Mouse (Mus musculus) heart, embryonic 11.5 days (tissue): ENCODE data around the gene Zfp385b. TPM values are rescaled to one million over a fixed set of nuclear protein-coding genes. Genes with fewer than 3 reads are reported as not detected.

Experiments
- ATAC-seq: fragments of 200-750 bp; cut with Nextera tagmentation; replicated peaks from 2 replicates; pipeline ENCODE4 v1.8.0; 2017; ENCODE audit warnings: moderate library complexity; ENCODE audit not compliant: insufficient number of reproducible peaks, low FRiP score, low TSS enrichment
- H3K27ac ChIP-seq: fragments of 300-500 bp; sonication (generic); 2 replicates; pipeline ENCODE4 v1.5.1; 2014; ENCODE audit warnings: mild to moderate bottlenecking, low read depth, low read length
- H3K27me3 ChIP-seq: fragments of 300-500 bp; sonication (generic); 2 replicates; pipeline ENCODE4 v1.6.1; 2014; ENCODE audit warnings: mild to moderate bottlenecking, low read length, mixed read lengths; ENCODE audit not compliant: control insufficient read depth, insufficient read depth
- H3K36me3 ChIP-seq: fragments of 300-500 bp; sonication (generic); 2 replicates; pipeline ENCODE4 v1.6.1; 2014; ENCODE audit warnings: mild to moderate bottlenecking, low read length, moderate library complexity, mixed read lengths; ENCODE audit not compliant: control insufficient read depth, insufficient read depth
- H3K4me1 ChIP-seq: fragments of 300-500 bp; sonication (generic); 2 replicates; pipeline ENCODE4 v1.6.1; 2014; ENCODE audit warnings: low read length; ENCODE audit not compliant: control insufficient read depth, insufficient read depth
- H3K4me2 ChIP-seq: fragments of 300-500 bp; sonication (generic); 2 replicates; pipeline ENCODE4 v1.6.1; 2014; ENCODE audit warnings: mild to moderate bottlenecking, moderate library complexity
- H3K4me3 ChIP-seq: fragments of 300-500 bp; sonication (generic); 2 replicates; pipeline ENCODE4 v1.5.1; 2014; ENCODE audit warnings: low read depth, low read length
- H3K9ac ChIP-seq: fragments of 300-500 bp; sonication (generic); 2 replicates; pipeline ENCODE4 v1.6.1; 2014; ENCODE audit warnings: mild to moderate bottlenecking, low read depth, low read length, moderate library complexity
- H3K9me3 ChIP-seq: fragments of 300-500 bp; sonication (generic); replicated peaks from 2 replicates; pipeline ENCODE4 v1.6.1; 2016; ENCODE audit warnings: low read length; ENCODE audit not compliant: control insufficient read depth
- WGBS: fragments of 180-500 bp; shearing (Covaris S2); extraction: QIAGEN DNeasy Blood & Tissue Kit; methylation state at CpG from one replicate; pipeline ENCODE4 v1.1.7; 2014; ENCODE audit not compliant: insufficient replicate concordance; 5-methylcytosine and 5-hydroxymethylcytosine counted together
- polyA plus RNA-seq: library from polyadenylated mRNA; unstranded; fragments of >200 nt; fragmentation: Nextera tagmentation; extraction: Ambion mirVana; gene quantifications from 2 replicates; pipeline ENCODE4 v1.2.1, GENCODE M21; 2014

The Zfp385b gene
- polyA plus RNA-seq, 1 experiment from 2014 or later, result 3.8 TPM

GRCm38 (mm10) chr2:77495344-77495743, 324.1 kb downstream of the Zfp385b start:
- H3K4me1 ChIP-seq, result no peaks in the 10 kb centered on the region
- no peaks in the 10 kb centered on the region for H3K27me3 ChIP-seq
- H3K9me3 ChIP-seq, result 0 out of 2 replicates have a peak, but pooled peaks cover 4% of the 10 kb centered on the region
- no peak overlapping the region for H3K9ac ChIP-seq
- WGBS, result 83% methylated on average over 4 of the region's 4 CpGs
- H3K27ac ChIP-seq, result no peak overlapping the region
- no peak overlapping the region for H3K4me2 ChIP-seq
- ATAC-seq, result no peak
- H3K4me3 ChIP-seq, result no peak overlapping the region
- H3K36me3 ChIP-seq, result no peaks in the 10 kb centered on the region

DNA sequence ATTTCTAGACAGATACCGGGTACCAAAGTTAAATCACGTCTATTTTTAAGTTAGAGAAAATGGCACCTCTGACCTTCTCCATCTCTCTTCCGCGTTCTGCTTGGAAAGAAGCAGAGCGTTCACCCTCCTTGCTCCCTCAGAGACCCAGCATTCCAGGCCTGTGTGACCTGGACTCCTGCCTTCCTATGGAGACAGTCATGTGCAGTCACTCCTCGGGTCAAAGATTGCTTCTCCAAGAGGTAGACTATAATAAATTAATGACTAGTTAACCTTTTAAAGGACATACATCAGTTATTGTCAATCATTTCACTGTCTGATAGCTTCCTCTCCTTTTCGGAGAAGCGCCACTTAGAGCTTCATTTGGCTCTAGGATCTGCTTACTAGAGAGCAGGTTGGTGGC, 325.7 kb downstream of the Zfp385b start:
- Histone ChIP-seq H3K4me2 (no peak overlapping the region), H3K4me3 (no peak overlapping the region), H3K9ac (no peak overlapping the region), H3K36me3 (no peaks in the 10 kb centered on the region), H3K9me3 (0 out of 2 replicates have a peak, but pooled peaks cover 4% of the 10 kb centered on the region), H3K27ac (no peak overlapping the region), H3K4me1 (no peaks in the 10 kb centered on the region), H3K27me3 (no peaks in the 10 kb centered on the region)
- no peak for ATAC-seq
- 85% methylated on average over 8 of the region's 8 CpGs for WGBS

- Histone ChIP-seq H3K4me2 (no peak overlapping the region), H3K4me3 (no peak overlapping the region), H3K9me3 (no peaks in the 10 kb centered on the region), H3K27me3 (no peaks in the 10 kb centered on the region), H3K36me3 (no peaks in the 10 kb centered on the region), H3K9ac (no peak overlapping the region), H3K4me1 (no peaks in the 10 kb centered on the region), H3K27ac (no peak overlapping the region)
- no peak for ATAC-seq
- 82% methylated on average over 8 of the region's 8 CpGs for WGBS
These were observed 332.3 kb downstream of the Zfp385b start for GRCm38 (mm10) chr2:77487151-77487550.

DNA sequence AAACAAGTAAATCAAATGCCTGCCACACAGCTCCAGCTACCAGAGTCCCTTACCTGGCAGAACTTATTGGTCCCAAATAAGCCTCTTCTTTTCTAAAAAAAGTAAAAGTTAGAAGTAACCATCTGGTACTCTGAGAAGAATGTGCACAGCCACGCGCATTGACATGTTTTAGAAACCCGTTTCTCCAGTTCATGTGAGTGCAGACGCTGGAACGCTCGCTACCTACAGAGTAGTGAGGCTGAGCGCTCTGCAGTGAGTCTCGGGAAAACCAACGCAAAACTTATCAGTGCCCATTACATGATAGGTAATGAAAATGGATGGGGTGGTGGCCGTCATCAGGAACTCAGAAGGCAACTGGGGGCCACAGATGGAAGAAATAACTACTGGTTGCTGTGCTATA, 338.2 kb downstream of the Zfp385b start:
- Histone ChIP-seq H3K9me3 (no peaks in the 10 kb centered on the region), H3K27me3 (no peaks in the 10 kb centered on the region), H3K36me3 (no peaks in the 10 kb centered on the region), H3K9ac (no peak overlapping the region), H3K4me1 (no peaks in the 10 kb centered on the region), H3K27ac (no peak overlapping the region), H3K4me2 (no peak overlapping the region), H3K4me3 (no peak overlapping the region)
- 78% methylated on average over 10 of the region's 10 CpGs for WGBS
- ATAC-seq, result no peak

DNA sequence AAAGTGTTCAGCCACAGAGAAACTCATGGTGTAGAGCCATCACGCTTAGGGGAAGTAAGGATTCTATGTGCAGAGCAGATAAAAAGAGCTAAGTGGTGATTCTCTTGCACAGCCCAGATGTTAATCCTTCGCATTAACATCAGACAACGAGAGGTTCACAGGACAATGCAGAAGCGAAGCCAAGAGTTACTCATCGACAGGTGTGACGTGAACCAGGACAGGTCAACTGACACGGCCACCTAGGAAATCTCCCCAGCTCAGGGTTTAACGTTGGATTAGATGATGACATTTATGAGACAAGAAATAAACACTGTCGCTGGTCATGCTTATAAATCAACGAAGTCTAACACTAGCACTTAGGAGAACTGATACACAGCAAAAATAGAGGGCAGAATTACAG, 341.9 kb downstream of the Zfp385b start:
- no peak for ATAC-seq
- H3K9me3 ChIP-seq, result no peaks in the 10 kb centered on the region
- no peaks in the 10 kb centered on the region for H3K36me3 ChIP-seq
- WGBS, result 51% methylated on average over 10 of the region's 10 CpGs
- no peaks in the 10 kb centered on the region for H3K4me1 ChIP-seq
- no peaks in the 10 kb centered on the region for H3K27me3 ChIP-seq
- no peak overlapping the region for H3K9ac ChIP-seq
- H3K4me3 ChIP-seq, result no peak overlapping the region
- no peak overlapping the region for H3K4me2 ChIP-seq
- H3K27ac ChIP-seq, result no peak overlapping the region

GRCm38 (mm10) chr2:77476444-77476843, 343.0 kb downstream of the Zfp385b start:
- no peak overlapping the region for H3K27ac ChIP-seq
- H3K36me3 ChIP-seq, result no peaks in the 10 kb centered on the region
- H3K9me3 ChIP-seq, result no peaks in the 10 kb centered on the region
- no peak overlapping the region for H3K4me3 ChIP-seq
- ATAC-seq, result no peak
- 75% methylated on average over 8 of the region's 8 CpGs for WGBS
- H3K4me2 ChIP-seq, result no peak overlapping the region
- no peaks in the 10 kb centered on the region for H3K4me1 ChIP-seq
- no peaks in the 10 kb centered on the region for H3K27me3 ChIP-seq
- H3K9ac ChIP-seq, result no peak overlapping the region

- no peaks in the 10 kb centered on the region for H3K36me3 ChIP-seq
- H3K27ac ChIP-seq, result no peak overlapping the region
- H3K9me3 ChIP-seq, result no peaks in the 10 kb centered on the region
- 83% methylated on average over 11 of the region's 11 CpGs for WGBS
- no peak overlapping the region for H3K9ac ChIP-seq
- H3K27me3 ChIP-seq, result no peaks in the 10 kb centered on the region
- H3K4me1 ChIP-seq, result no peaks in the 10 kb centered on the region
- no peak overlapping the region for H3K4me3 ChIP-seq
- H3K4me2 ChIP-seq, result no peak overlapping the region
- no peak for ATAC-seq
These were observed 347.1 kb downstream of the Zfp385b start for GRCm38 (mm10) chr2:77472254-77472837.

- H3K9ac ChIP-seq, result no peak overlapping the region
- 70% methylated on average over 7 of the region's 7 CpGs for WGBS
- no peaks in the 10 kb centered on the region for H3K9me3 ChIP-seq
- H3K4me3 ChIP-seq, result no peak overlapping the region
- no peaks in the 10 kb centered on the region for H3K36me3 ChIP-seq
- no peak overlapping the region for H3K27ac ChIP-seq
- H3K4me2 ChIP-seq, result no peak overlapping the region
- no peak for ATAC-seq
- no peaks in the 10 kb centered on the region for H3K4me1 ChIP-seq
- no peaks in the 10 kb centered on the region for H3K27me3 ChIP-seq
These were observed 348.7 kb downstream of the Zfp385b start for GRCm38 (mm10) chr2:77470716-77471115.

GRCm38 (mm10) chr2:77461413-77461812, 358.0 kb downstream of the Zfp385b start:
- Histone ChIP-seq H3K4me3 (no peak overlapping the region), H3K9ac (no peak overlapping the region), H3K36me3 (no peaks in the 10 kb centered on the region), H3K4me2 (no peak overlapping the region), H3K4me1 (no peaks in the 10 kb centered on the region), H3K9me3 (no peaks in the 10 kb centered on the region), H3K27ac (no peak overlapping the region), H3K27me3 (no peaks in the 10 kb centered on the region)
- 83% methylated on average over 10 of the region's 10 CpGs for WGBS
- no peak for ATAC-seq
